Mouse (Mus musculus) stomach, embryonic 14.5 days (tissue): ENCODE results near the gene Krtap19-1. TPM values are rescaled to one million over a fixed set of nuclear protein-coding genes. Genes with fewer than 3 reads are reported as not detected.

Experiments used
- ATAC-seq: fragments of 200-750 bp; cut with Nextera tagmentation; 2 replicates; pipeline ENCODE4 v1.8.0; 2017; ENCODE audit warnings: low read depth, moderate TSS enrichment; ENCODE audit not compliant: insufficient number of reproducible peaks, insufficient read depth, low FRiP score
- H3K27ac ChIP-seq: fragments of 300-500 bp; sonication (generic); 2 replicates; pipeline ENCODE4 v1.5.1; 2014; ENCODE audit warnings: mild to moderate bottlenecking, low read length, moderate library complexity, mixed read lengths
- H3K27me3 ChIP-seq: fragments of 300-500 bp; sonication (generic); 2 replicates; pipeline ENCODE4 v1.6.1; 2014; ENCODE audit warnings: low read length, control low read depth, mixed read lengths; ENCODE audit not compliant: control insufficient read depth, insufficient read depth
- H3K36me3 ChIP-seq: fragments of 300-500 bp; sonication (generic); 2 replicates; pipeline ENCODE4 v1.6.1; 2014; ENCODE audit warnings: mild to moderate bottlenecking, control low read depth, low read length, moderate library complexity, mixed read lengths; ENCODE audit not compliant: control insufficient read depth, insufficient read depth
- H3K4me1 ChIP-seq: fragments of 300-500 bp; sonication (generic); 2 replicates; pipeline ENCODE4 v1.6.1; 2014; ENCODE audit warnings: low read length, control low read depth, mixed read lengths; ENCODE audit not compliant: control insufficient read depth, insufficient read depth
- H3K4me2 ChIP-seq: fragments of 300-500 bp; sonication (generic); replicated peaks from 2 replicates; pipeline ENCODE4 v1.6.1; 2014; ENCODE audit warnings: low read depth, low read length, control low read depth
- H3K4me3 ChIP-seq: fragments of 300-500 bp; sonication (generic); 2 replicates; pipeline ENCODE4 v1.5.1; 2014; ENCODE audit warnings: low read depth, low read length, control low read depth
- H3K9ac ChIP-seq: fragments of 300-500 bp; sonication (generic); replicated peaks from 2 replicates; pipeline ENCODE4 v1.6.1; 2014; ENCODE audit warnings: low read depth, mild to moderate bottlenecking, control low read depth, low read length, moderate library complexity, mixed read lengths
- H3K9me3 ChIP-seq: fragments of 300-500 bp; sonication (generic); 2 replicates; pipeline ENCODE4 v1.6.1; 2016; ENCODE audit warnings: low read depth, low read length, control low read depth; ENCODE audit not compliant: control insufficient read depth
- WGBS: fragments of 180-500 bp; shearing (Covaris S2); extraction: QIAGEN DNeasy Blood & Tissue Kit; methylation state at CpG from one replicate; pipeline ENCODE4 v1.1.7; 2014; 5-methylcytosine and 5-hydroxymethylcytosine counted together
- polyA plus RNA-seq: library from polyadenylated mRNA; unstranded; fragments of >200 nt; fragmentation: Nextera tagmentation; extraction: Ambion mirVana; gene quantifications from 2 replicates; pipeline ENCODE4 v1.2.1, GENCODE M21; 2014

Krtap19-1 gene
- polyA plus RNA-seq, 1 experiment from 2014 or later: not detected

- H3K9ac ChIP-seq: no peak overlapping the region
- no peak overlapping the region for H3K4me2 ChIP-seq
- no peaks in the 10 kb centered on the region for H3K36me3 ChIP-seq
- no peaks in the 10 kb centered on the region for H3K27me3 ChIP-seq
- WGBS: 97% methylated on average over 1 of the region's 1 CpGs
- H3K27ac ChIP-seq: no peak overlapping the region
- ATAC-seq: no peak
- no peaks in the 10 kb centered on the region for H3K4me1 ChIP-seq
- no peaks in the 10 kb centered on the region for H3K9me3 ChIP-seq
- H3K4me3 ChIP-seq: no peak overlapping the region
These were observed 21.8 kb downstream of the Krtap19-1 start for GRCm38 (mm10) chr16:88847363-88847762.

GRCm38 (mm10) chr16:88826978-88827377, 42.2 kb downstream of the Krtap19-1 start:
- WGBS: 58% methylated on average over 3 of the region's 3 CpGs
- no peak overlapping the region for H3K27ac ChIP-seq
- H3K36me3 ChIP-seq: no peaks in the 10 kb centered on the region
- H3K4me1 ChIP-seq: no peaks in the 10 kb centered on the region
- no peak overlapping the region for H3K9ac ChIP-seq
- H3K4me3 ChIP-seq: no peak overlapping the region
- no peak for ATAC-seq
- no peaks in the 10 kb centered on the region for H3K9me3 ChIP-seq
- H3K27me3 ChIP-seq: no peaks in the 10 kb centered on the region
- no peak overlapping the region for H3K4me2 ChIP-seq

GRCm38 (mm10) chr16:88826095-88826652, 43.0 kb downstream of the Krtap19-1 start, which contains the start of gene Krtap14:
Gene Krtap14 (minus strand): TSS chr16:88826145.
- no peak within 1 kb of the TSS for H3K4me3 ChIP-seq
- no peaks in the 10 kb centered on the region for H3K4me1 ChIP-seq
- H3K27me3 ChIP-seq: no peaks in the 10 kb centered on the region
- no peaks in the 10 kb centered on the region for H3K9me3 ChIP-seq
- ATAC-seq: no peak
- H3K9ac ChIP-seq: no peak within 1 kb of the TSS
- no peaks in the 10 kb centered on the region for H3K36me3 ChIP-seq
- no peak within 1 kb of the TSS for H3K4me2 ChIP-seq
- H3K27ac ChIP-seq: no peak within 1 kb of the TSS
- 87% methylated on average over 9 of the region's 9 CpGs for WGBS

- no peaks in the 10 kb centered on the region for H3K9me3 ChIP-seq
- no peak for ATAC-seq
- no peak overlapping the region for H3K4me2 ChIP-seq
- H3K9ac ChIP-seq: no peak overlapping the region
- 86% methylated on average over 3 of the region's 3 CpGs for WGBS
- no peaks in the 10 kb centered on the region for H3K4me1 ChIP-seq
- no peak overlapping the region for H3K27ac ChIP-seq
- no peak overlapping the region for H3K4me3 ChIP-seq
- H3K27me3 ChIP-seq: no peaks in the 10 kb centered on the region
- H3K36me3 ChIP-seq: no peaks in the 10 kb centered on the region
These were observed 45.5 kb downstream of the Krtap19-1 start for GRCm38 (mm10) chr16:88823736-88824135.

GRCm38 (mm10) chr16:88820066-88820465, 49.1 kb downstream of the Krtap19-1 start, which contains the start of gene Krtap15:
Gene Krtap15 (plus strand): TSS chr16:88820215.
- Histone ChIP-seq H3K36me3 (no peaks in the 10 kb centered on the region), H3K4me3 (no peak within 1 kb of the TSS), H3K9me3 (no peaks in the 10 kb centered on the region), H3K27me3 (no peaks in the 10 kb centered on the region), H3K4me1 (no peaks in the 10 kb centered on the region), H3K4me2 (no peak within 1 kb of the TSS), H3K9ac (no peak within 1 kb of the TSS), H3K27ac (no peak within 1 kb of the TSS)
- ATAC-seq: no peak
- 85% methylated on average over 3 of the region's 3 CpGs for WGBS

Other genes starting within 250 kb of the Krtap19-1 start
- gene 2310079G19Rik, start 241.7 kb downstream of the Krtap19-1 start, polyA plus RNA-seq: not detected in 2 replicates
- not detected in 2 replicates for gene Krtap26-1, start 221.6 kb downstream of the Krtap19-1 start, polyA plus RNA-seq
- gene Krtap27-1, start 197.7 kb downstream of the Krtap19-1 start, polyA plus RNA-seq: not detected in 2 replicates
- not detected in 2 replicates for gene 2310061N02Rik, start 161.4 kb downstream of the Krtap19-1 start, polyA plus RNA-seq
- gene Krtap13-1, start 140.5 kb downstream of the Krtap19-1 start, polyA plus RNA-seq: not detected in 2 replicates
- gene Krtap13, start 117.8 kb downstream of the Krtap19-1 start, polyA plus RNA-seq: not detected in 2 replicates
- gene 2310034C09Rik, start 110.6 kb downstream of the Krtap19-1 start, polyA plus RNA-seq: not detected in 2 replicates
- gene 2310057N15Rik, start 95.2 kb downstream of the Krtap19-1 start, polyA plus RNA-seq: not detected in 2 replicates
- not detected in 2 replicates for gene Gm5965, start 91.5 kb downstream of the Krtap19-1 start, polyA plus RNA-seq
- gene Gm20741, start 57.2 kb downstream of the Krtap19-1 start, polyA plus RNA-seq: not detected in 2 replicates
- gene Krtap15, start 49.2 kb downstream of the Krtap19-1 start, polyA plus RNA-seq: not detected in 2 replicates
- gene Krtap14, start 43.3 kb downstream of the Krtap19-1 start, polyA plus RNA-seq: not detected in 2 replicates
- gene Krtap19-2, start 4.9 kb upstream of the Krtap19-1 start, polyA plus RNA-seq: not detected in 2 replicates
- not detected in 2 replicates for gene Krtap19-3, start 8.6 kb upstream of the Krtap19-1 start, polyA plus RNA-seq
- gene Krtap19-4, start 15.7 kb upstream of the Krtap19-1 start, polyA plus RNA-seq: not detected in 2 replicates
- gene Krtap19-5, start 27.0 kb upstream of the Krtap19-1 start, polyA plus RNA-seq: not detected in 2 replicates
- not detected in 2 replicates for gene Krtap19-9b, start 62.9 kb upstream of the Krtap19-1 start, polyA plus RNA-seq
- gene Krtap16-3, start 93.5 kb upstream of the Krtap19-1 start, polyA plus RNA-seq: not detected in 2 replicates
- not detected in 2 replicates for gene Krtap22-2, start 141.3 kb upstream of the Krtap19-1 start, polyA plus RNA-seq
- not detected in 2 replicates for gene Gm10229, start 145.9 kb upstream of the Krtap19-1 start, polyA plus RNA-seq
- not detected in 2 replicates for gene Krtap6-1, start 162.3 kb upstream of the Krtap19-1 start, polyA plus RNA-seq
- not detected in 2 replicates for gene Gm10228, start 172.1 kb upstream of the Krtap19-1 start, polyA plus RNA-seq
- gene Krtap6-5, start 178.5 kb upstream of the Krtap19-1 start, polyA plus RNA-seq: not detected in 2 replicates
- gene 1110025L11Rik, start 194.6 kb upstream of the Krtap19-1 start, polyA plus RNA-seq: not detected in 2 replicates
- gene Krtap6-3, start 214.6 kb upstream of the Krtap19-1 start, polyA plus RNA-seq: not detected in 2 replicates